Comparison of ENCODE assay signal across 12 mouse cellular contexts in the genomic region with DNA sequence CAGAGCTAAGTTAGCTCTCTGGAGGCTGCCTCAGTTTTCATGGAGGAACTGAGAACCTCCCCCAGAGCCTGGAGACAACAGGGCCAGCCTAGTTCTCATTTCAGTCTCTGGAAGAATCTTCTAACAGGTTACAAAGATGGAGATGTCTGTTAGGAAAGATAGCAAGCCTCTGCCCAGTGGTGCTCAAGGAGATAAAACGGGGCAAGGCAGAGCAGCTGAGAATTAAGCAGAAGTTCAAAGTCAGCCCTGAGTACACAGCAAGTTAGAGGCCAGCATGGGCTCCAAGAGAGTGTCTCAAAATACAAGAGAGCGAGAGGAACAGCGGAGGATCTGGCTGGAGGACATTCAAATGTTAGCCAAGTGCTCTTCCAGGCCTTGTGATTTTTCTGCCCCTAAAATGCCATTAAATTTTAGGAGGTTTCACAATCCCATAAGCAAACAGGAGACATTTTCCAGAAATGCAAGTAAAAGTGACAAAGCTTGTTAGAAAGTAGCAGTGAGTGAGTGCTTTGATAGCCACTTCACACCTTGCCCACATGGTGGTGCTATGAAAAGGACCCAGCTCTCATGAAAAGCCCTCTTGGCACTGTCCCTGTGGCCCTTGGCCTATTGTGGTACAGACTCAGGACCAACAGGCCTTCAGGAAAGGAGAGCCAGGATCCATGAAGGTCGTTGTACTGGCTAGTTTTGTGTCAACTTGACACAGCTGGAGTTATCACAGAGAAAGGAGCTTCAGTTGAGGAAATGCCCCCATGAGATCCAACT. TPM values are rescaled to one million over a fixed set of nuclear protein-coding genes. Genes with fewer than 3 reads are reported as not detected.
DNase-seq lines count a peak whose midpoint lies in the region; ATAC-seq and TF ChIP-seq lines count a peak whose summit lies in the region.
"Not testable (repeated sequence)": the region's sequence is repeated elsewhere in the genome, so short reads cannot be mapped to it uniquely, and the experiment has no call there.
"Had no signal": no experiment of that assay in that cellular context is flagged by ENCODE, and none has a peak within 500 bp of the region (broad histone marks: within the 10 kb centered on the region; RNA-seq: fewer than 3 reads in every experiment).

No protein-coding gene starts in this region.

- not testable (repeated sequence) for H3K9ac ChIP-seq in liver, embryonic 12.5 days; lung, postnatal 0 days (replicated peaks; ENCODE audit: low read depth)

- peak; percentile 81 for DNase-seq in MEL-GATA-1-ER (ENCODE audit: extremely low read depth, low read depth)
- DNase-seq in cerebellum, postnatal 10 days, result peak; percentile 34 to 51
- DNase-seq in kidney, adult 11 months, result peak; percentile 51
- peak; percentile 39 for DNase-seq in kidney, postnatal 14 days
- peak; percentile 28 for DNase-seq in lung, postnatal 0 days (ENCODE audit: low spot score)

- H3K4me3 ChIP-seq in liver, embryonic 12.5 days; lung, postnatal 0 days (ENCODE audit: low read depth, low read length): not testable (repeated sequence)

- 61% methylated on average over 4 of the region's 4 CpGs for WGBS in liver, embryonic 12.5 days (ENCODE audit: insufficient replicate concordance)
- WGBS in lung, postnatal 0 days, result 59% methylated on average over 4 of the region's 4 CpGs

- TF ChIP-seq EP300 in lung, postnatal 0 days (IDR thresholded peaks at IDR 0.05), result not testable (repeated sequence)

- ATAC-seq in liver, embryonic 12.5 days, result peak; percentile 50; the same call in 1 of the 2 replicates
- not testable (repeated sequence) for ATAC-seq in lung, postnatal 0 days

- H3K9me3 ChIP-seq in liver, embryonic 12.5 days (replicated peaks); lung, postnatal 0 days (ENCODE audit: low read length): not testable (repeated sequence)

- not testable (repeated sequence) for H3K4me2 ChIP-seq in liver, embryonic 12.5 days; lung, postnatal 0 days (replicated peaks; ENCODE audit: low read depth, low read length)

- peaks cover 13% of the 10 kb centered on the region; the same call in 1 of the 2 replicates for H3K4me1 ChIP-seq in liver, embryonic 12.5 days
- H3K4me1 ChIP-seq in lung, postnatal 0 days (ENCODE audit: insufficient read depth, low read depth, low read length), result not testable (repeated sequence)

- peak; percentile 36 for TF ChIP-seq CTCF in lung, postnatal 0 days (IDR thresholded peaks at IDR 0.05)

- H3K27me3 ChIP-seq in liver, embryonic 12.5 days (replicated peaks), result peaks cover 16% of the 10 kb centered on the region
- not testable (repeated sequence) for H3K27me3 ChIP-seq in lung, postnatal 0 days (replicated peaks; ENCODE audit: insufficient read depth, low read length)

- H3K36me3 ChIP-seq in liver, embryonic 12.5 days; lung, postnatal 0 days (ENCODE audit: insufficient read depth, low read length): not testable (repeated sequence)

- H3K27ac ChIP-seq in liver, embryonic 12.5 days; lung, postnatal 0 days (ENCODE audit: low read length): not testable (repeated sequence)

RNA-seq across cellular contexts. Expression of gene Spr, which starts 20.7 kb away (rescaled TPM):
- polyA plus RNA-seq in liver, embryonic 12.5 days (2016; fragmentation: Nextera tagmentation; extraction: Ambion mirVana), result 31.9 and 32.3 TPM in 2 replicates
- polyA plus RNA-seq in lung, postnatal 0 days (2015; fragmentation: Nextera tagmentation; extraction: Ambion mirVana), result 45.3 and 54.3 TPM in 2 replicates

RNA-seq across cellular contexts. Expression of gene Emx1, which starts 29.0 kb away (rescaled TPM):
- not detected in 2 replicates for polyA plus RNA-seq in liver, embryonic 12.5 days (2016; fragmentation: Nextera tagmentation; extraction: Ambion mirVana)
- polyA plus RNA-seq in lung, postnatal 0 days (2015; fragmentation: Nextera tagmentation; extraction: Ambion mirVana), result not detected in 2 replicates
- polyA plus RNA-seq: heart, embryonic 16.5 days; intestine, embryonic 15.5 days; lung, adult 2 months; macrophage; neural tube, embryonic 14.5 days; spleen, adult 2 months had no signal

Comparison
In these comparisons a context has a peak if more than half of its experiments do, and no peak if none do; other contexts are left out.
1. DNase-seq: peak in every context shown above with its lines; median percentile 81 in MEL-GATA-1-ER; 51 in kidney, adult 11 months; 42 in cerebellum, postnatal 10 days; 39 in kidney, postnatal 14 days; 28 in lung, postnatal 0 days.